Mouse (Mus musculus) cerebral cortex, adult 2 months (tissue): ENCODE data around the gene Cacna1e.

Experiments
- WGBS: fragments of 180-500 bp; shearing (Covaris S2); methylation state at CpG from one replicate; pipeline ENCODE4 v1.1.7; 2018; 5-methylcytosine and 5-hydroxymethylcytosine counted together

Cacna1e gene

GRCm38 (mm10) chr1:154622666-154623653 is 261.3 kb downstream of the Cacna1e start:
- 59% methylated on average over 16 of the region's 16 CpGs for whole genome bisulfite sequencing

GRCm38 (mm10) chr1:154617743-154618455 is 266.4 kb downstream of the Cacna1e start:
- 61% methylated on average over 7 of the region's 7 CpGs for WGBS

- WGBS, result 45% methylated on average over 7 of the region's 7 CpGs
These were observed 268.5 kb downstream of the Cacna1e start for GRCm38 (mm10) chr1:154615759-154616158.

GRCm38 (mm10) chr1:154608516-154608915 is 275.8 kb downstream of the Cacna1e start:
- WGBS, result 59% methylated on average over 4 of the region's 4 CpGs

GRCm38 (mm10) chr1:154607406-154607805 is 276.9 kb downstream of the Cacna1e start:
- WGBS, result 49% methylated on average over 3 of the region's 3 CpGs

- WGBS, result 88% methylated on average over 2 of the region's 2 CpGs
These were observed 278.7 kb downstream of the Cacna1e start for GRCm38 (mm10) chr1:154605601-154606000.

- WGBS, result 60% methylated on average over 1 of the region's 1 CpGs
These were observed 281.8 kb downstream of the Cacna1e start for GRCm38 (mm10) chr1:154602531-154602930.

GRCm38 (mm10) chr1:154582516-154582915 is 301.8 kb downstream of the Cacna1e start:
- 62% methylated on average over 3 of the region's 3 CpGs for WGBS

- WGBS, result 77% methylated on average over 2 of the region's 2 CpGs
These were observed 304.4 kb downstream of the Cacna1e start for GRCm38 (mm10) chr1:154579929-154580328.

- 60% methylated on average over 4 of the region's 4 CpGs for WGBS
These were observed 305.6 kb downstream of the Cacna1e start for GRCm38 (mm10) chr1:154578748-154579147.

GRCm38 (mm10) chr1:154576418-154576817 is 307.9 kb downstream of the Cacna1e start:
- WGBS, result 44% methylated on average over 2 of the region's 2 CpGs

GRCm38 (mm10) chr1:154566026-154566425 is 318.3 kb downstream of the Cacna1e start:
- 68% methylated on average over 6 of the region's 6 CpGs for WGBS

GRCm38 (mm10) chr1:154555811-154556210 is 328.5 kb downstream of the Cacna1e start:
- WGBS, result 32% methylated on average over 1 of the region's 1 CpGs

GRCm38 (mm10) chr1:154553132-154553531 is 331.2 kb downstream of the Cacna1e start:
- 55% methylated on average over 1 of the region's 1 CpGs for WGBS

GRCm38 (mm10) chr1:154536763-154537162 is 347.5 kb downstream of the Cacna1e start:
- 88% methylated on average over 2 of the region's 2 CpGs for WGBS

GRCm38 (mm10) chr1:154532987-154533940 is 351.0 kb downstream of the Cacna1e start:
- 32% methylated on average over 11 of the region's 11 CpGs for WGBS

GRCm38 (mm10) chr1:154529666-154530065 is 354.6 kb downstream of the Cacna1e start:
- 66% methylated on average over 4 of the region's 4 CpGs for WGBS

- WGBS, result 75% methylated on average over 6 of the region's 6 CpGs
These were observed 355.5 kb downstream of the Cacna1e start for GRCm38 (mm10) chr1:154528803-154529202.

GRCm38 (mm10) chr1:154520715-154521114 is 363.6 kb downstream of the Cacna1e start:
- 78% methylated on average over 2 of the region's 2 CpGs for WGBS

GRCm38 (mm10) chr1:154515350-154515749 is 369.0 kb downstream of the Cacna1e start:
- WGBS, result 94% methylated on average over 2 of the region's 2 CpGs

- 44% methylated on average over 4 of the region's 4 CpGs for WGBS
These were observed 380.3 kb downstream of the Cacna1e start for GRCm38 (mm10) chr1:154504005-154504404.
